Mouse (Mus musculus) c-Kit-positive CD71-positive TER-119-negative erythroid progenitor cells, embryonic 14.5 days (primary cell): ENCODE measurements around the gene Fam222a.

Source experiments
- DNase-seq: peaks from one replicate; pipeline ENCODE4 v3.0.0-alpha.2; 2013; ENCODE audit warnings: low read depth

The Fam222a gene

GRCm38 (mm10) chr5:114560533-114560936 lies 7.3 kb upstream of the Fam222a start:
- no peak for DNase-seq

- DNase-seq = no peak
These were observed 6.9 kb upstream of the Fam222a start for GRCm38 (mm10) chr5:114560965-114561364.

GRCm38 (mm10) chr5:114563994-114564393 lies 3.8 kb upstream of the Fam222a start:
- DNase-seq = no peak

GRCm38 (mm10) chr5:114565305-114565704 lies 2.5 kb upstream of the Fam222a start:
- DNase-seq = no peak

- no peak for DNase-seq
These were observed 2.1 kb upstream of the Fam222a start for GRCm38 (mm10) chr5:114565751-114566150.

- DNase-seq = no peak
These were observed 1.4 kb upstream of the Fam222a start for GRCm38 (mm10) chr5:114566461-114566860.

GRCm38 (mm10) chr5:114567075-114567517 lies 720 bp upstream of the Fam222a start:
- peak; percentile 65 for DNase-seq

GRCm38 (mm10) chr5:114568818-114569217 lies 1.0 kb downstream of the Fam222a start:
- no peak for DNase-seq

GRCm38 (mm10) chr5:114569918-114570670 lies 2.3 kb downstream of the Fam222a start:
- no peak for DNase-seq

- no peak for DNase-seq
These were observed 3.1 kb downstream of the Fam222a start for GRCm38 (mm10) chr5:114570791-114571450.

GRCm38 (mm10) chr5:114571451-114572030 lies 3.7 kb downstream of the Fam222a start:
- DNase-seq = no peak

GRCm38 (mm10) chr5:114572997-114573396 lies 5.2 kb downstream of the Fam222a start:
- DNase-seq = no peak

GRCm38 (mm10) chr5:114573920-114574628 lies 6.3 kb downstream of the Fam222a start:
- DNase-seq = no peak

- no peak for DNase-seq
These were observed 7.2 kb downstream of the Fam222a start for GRCm38 (mm10) chr5:114575010-114575409.

GRCm38 (mm10) chr5:114575530-114575929 lies 7.7 kb downstream of the Fam222a start:
- no peak for DNase-seq

- no peak for DNase-seq
These were observed 8.3 kb downstream of the Fam222a start for GRCm38 (mm10) chr5:114575986-114576605.

- DNase-seq = no peak
These were observed 10.5 kb downstream of the Fam222a start for GRCm38 (mm10) chr5:114578361-114578760.

- no peak for DNase-seq
These were observed 12.0 kb downstream of the Fam222a start for GRCm38 (mm10) chr5:114579714-114580357.

GRCm38 (mm10) chr5:114581486-114581885 lies 13.7 kb downstream of the Fam222a start:
- no peak for DNase-seq

- DNase-seq = no peak
These were observed 15.2 kb downstream of the Fam222a start for GRCm38 (mm10) chr5:114583046-114583445.

GRCm38 (mm10) chr5:114583490-114584175 lies 15.8 kb downstream of the Fam222a start:
- DNase-seq = no peak
